Mouse (Mus musculus) large intestine, adult 2 months (tissue): ENCODE measurements around the gene Tifa. TPM values are rescaled to one million over a fixed set of nuclear protein-coding genes. Genes with fewer than 3 reads are reported as not detected.
A peak's percentile ranks its signal among the peaks of the same experiment; 100 is the strongest.

ENCODE experiments used
- DNase-seq: peaks from one replicate; pipeline ENCODE4 v3.0.0-alpha.2; 2012; ENCODE audit warnings: low read depth, low spot score
- WGBS: fragments of 180-500 bp; shearing (Covaris S2); methylation state at CpG from one replicate; pipeline ENCODE4 v1.1.7; 2018; 5-methylcytosine and 5-hydroxymethylcytosine counted together
- polyA plus RNA-seq: library from polyadenylated mRNA; depleted of rRNA; stranded (reverse); fragments of >200 nt; gene quantifications from 2 replicates; pipeline ENCODE4 v1.2.3, GENCODE M21; 2012; rRNA removed

Tifa gene
- 34.3 and 58.1 TPM in 2 replicates for polyA plus RNA-seq

DNA sequence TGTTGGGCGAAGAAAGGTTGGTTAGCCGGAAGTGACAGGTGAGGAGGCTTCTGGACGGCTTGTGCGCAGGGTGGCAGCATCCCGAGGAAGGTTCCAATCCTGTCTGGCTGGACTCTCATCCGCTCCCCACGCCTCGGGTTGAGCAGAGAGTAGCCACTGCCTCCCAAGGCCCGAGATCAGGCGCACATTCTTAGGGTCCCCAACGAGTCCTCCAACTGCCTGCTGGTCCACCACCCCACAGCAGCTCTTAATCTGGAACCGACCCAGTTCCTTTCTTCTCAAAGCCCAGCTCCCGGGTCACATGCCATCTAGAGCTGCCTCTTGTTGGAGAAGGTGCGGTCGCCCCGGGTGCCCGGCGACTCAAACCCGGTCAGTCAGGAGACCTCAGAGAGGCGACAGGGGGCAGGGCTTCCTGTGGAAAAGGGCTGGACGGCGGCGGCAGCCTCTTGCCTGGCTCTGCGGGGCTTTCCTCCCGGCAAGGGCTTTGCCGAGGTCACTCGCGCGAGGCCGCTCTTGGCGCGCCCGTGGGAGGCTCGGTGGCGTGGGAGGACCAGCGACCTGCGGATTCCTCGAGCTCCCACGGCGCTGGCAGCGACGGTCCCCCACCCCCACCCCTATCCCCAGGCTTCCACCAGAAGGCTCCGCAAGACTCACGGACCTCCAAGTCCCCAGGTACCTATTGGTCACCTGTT is at the start of gene Tifa:
Gene Tifa, plus strand, starts transcription at position 306 of the 692 bp plus-strand sequence.
- no peak for DNase-seq
- 2% methylated on average over 44 of the region's 44 CpGs for WGBS

DNA sequence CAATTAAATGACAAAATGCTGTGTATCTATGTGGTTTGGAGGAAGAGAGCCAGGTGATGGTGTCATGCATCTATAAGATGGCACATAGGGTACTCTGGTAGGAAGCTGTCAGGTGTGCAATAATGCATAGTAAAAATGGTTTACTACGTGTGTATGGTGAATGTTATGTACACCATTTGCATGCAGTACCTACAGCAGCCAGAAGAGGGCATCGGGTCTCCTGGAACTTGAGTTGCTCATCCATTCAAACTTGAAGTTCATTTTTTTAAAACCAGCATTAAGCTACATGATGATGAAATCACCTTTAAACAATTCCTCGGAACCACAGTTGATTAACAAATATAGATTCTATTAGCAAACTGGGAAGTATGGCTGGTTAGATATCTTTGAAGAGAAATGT is 48.1 kb upstream of the Tifa start:
- no peak for DNase-seq
- WGBS: 97% methylated on average over 3 of the region's 3 CpGs

DNA sequence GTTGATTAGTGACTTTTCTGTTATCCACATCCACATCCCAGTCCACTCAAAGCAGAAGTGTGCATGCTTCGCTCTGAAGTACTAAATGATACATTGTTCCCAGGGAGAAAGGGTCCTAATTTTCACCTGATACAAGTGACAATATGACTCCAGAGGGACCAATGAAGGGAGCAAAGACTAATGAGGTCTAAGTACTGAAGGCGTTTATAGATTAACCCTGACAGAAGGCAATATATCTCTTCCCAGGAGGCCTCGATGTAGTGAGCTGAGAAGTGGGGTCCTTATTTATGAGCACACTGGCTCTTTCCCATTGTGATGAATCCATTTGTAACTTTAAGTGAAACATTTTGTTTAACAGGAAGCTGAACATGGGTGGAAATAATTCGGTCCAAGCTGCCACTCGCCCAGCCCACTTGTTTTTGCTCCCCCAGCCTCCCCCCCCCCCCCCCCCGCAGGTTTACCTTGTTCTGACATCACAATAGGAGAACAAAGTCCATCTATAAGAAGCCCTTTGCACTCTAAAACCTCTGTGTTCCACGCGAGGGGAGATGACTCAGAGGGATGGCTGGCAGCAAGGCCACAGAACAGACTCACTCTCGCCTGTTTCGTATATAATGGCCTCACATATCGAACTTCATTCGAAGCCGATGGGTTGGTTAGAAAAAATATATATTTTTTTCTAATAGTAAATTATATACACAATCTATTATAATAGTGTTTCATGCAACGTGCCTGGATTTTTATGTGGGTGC is 45.8 kb upstream of the Tifa start:
- WGBS: 55% methylated on average over 14 of the region's 14 CpGs
- no peak for DNase-seq

DNA sequence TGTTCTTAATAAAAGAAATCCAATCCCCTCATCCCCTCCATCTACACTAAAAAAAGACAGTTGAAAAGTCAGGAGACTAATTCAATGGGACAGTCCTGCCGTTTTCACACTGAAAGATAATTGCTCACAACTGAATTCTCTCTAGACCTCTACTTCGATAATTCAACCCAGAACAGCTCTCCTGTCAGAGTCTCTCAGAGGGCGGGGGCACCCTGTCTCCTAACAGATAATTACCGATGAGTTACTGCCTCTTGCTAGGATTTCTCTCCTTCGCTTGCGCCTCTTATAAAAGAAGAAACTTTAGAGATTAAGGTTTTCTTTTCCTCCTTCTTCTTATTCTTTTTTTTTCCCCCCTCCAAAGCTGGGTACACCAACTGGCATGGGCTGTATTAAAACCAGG is 44.1 kb upstream of the Tifa start:
- WGBS: 71% methylated on average over 6 of the region's 6 CpGs
- no peak for DNase-seq

DNA sequence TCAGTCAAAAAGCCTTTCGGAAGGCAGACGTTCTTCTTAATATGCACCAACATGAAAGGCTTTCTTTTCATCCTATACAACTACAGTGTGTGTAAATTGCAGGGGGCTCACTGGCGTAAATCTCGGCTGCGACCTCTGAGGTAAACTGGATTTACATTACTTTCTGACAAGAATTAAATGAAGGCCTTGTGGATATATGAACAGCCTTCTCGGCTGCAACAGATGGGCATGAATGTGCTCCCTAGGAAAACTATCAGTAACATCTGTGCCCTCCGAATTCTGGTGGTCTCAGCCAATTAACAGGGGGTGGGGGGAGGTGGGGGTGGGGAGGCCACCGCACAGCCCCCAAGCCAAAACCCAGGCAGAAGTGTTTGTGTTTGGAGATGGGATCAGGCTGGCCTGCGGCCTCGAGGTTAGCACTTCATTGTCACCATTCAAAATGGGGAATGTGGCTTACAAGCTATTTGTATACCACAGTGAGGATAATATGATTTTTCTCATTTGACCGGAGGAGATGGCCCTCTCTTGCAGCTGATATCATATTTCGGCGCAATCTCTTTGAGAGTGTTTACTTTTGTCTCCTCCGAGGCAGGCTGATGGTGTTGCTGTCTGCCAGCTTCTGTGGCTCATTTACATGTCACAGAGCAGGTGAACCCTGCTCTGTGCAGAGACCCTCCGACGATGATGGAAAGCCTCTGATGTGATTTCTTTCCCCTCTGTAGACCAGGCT is 43.5 kb upstream of the Tifa start:
- DNase-seq: no peak
- 63% methylated on average over 16 of the region's 16 CpGs for WGBS

DNA sequence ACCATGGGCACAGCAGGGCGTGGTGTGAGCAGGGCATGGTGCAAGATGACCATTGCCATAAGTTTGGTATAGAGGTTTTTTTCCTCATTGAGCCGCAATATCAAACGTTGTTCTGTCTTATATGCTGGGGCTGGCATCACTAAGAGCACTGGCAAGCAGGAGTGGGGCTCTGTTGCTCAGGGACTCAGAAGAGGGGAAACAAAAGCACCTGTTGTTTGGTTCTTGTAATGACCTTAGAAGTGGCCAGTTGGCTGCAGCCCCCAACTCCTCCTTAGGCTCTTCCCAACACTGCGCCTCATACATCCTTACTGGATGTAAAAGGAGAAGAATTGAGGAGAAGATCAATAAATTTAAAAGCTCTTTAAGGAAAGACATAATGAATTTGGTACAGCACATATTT is 41.0 kb upstream of the Tifa start:
- DNase-seq: no peak
- WGBS: 83% methylated on average over 4 of the region's 4 CpGs

DNA sequence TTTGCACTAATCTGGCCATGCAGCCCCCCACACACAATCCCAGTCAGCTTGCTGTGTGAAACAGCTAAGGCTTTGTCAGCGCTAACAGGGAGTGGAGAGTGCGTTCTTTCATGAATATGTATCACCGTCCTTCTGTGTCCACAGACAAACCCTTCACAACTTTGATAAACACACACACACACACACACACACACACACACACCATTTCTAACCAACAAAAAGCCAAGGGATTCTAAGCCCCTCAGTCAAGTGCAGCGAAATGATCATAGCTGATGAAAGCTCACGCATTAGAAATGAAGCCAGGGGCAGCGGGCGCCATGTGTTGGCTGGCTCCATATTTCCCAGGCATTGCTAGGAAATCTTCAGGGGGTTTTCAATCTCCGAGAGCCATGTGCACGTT is 40.3 kb upstream of the Tifa start:
- DNase-seq: no peak
- 77% methylated on average over 9 of the region's 9 CpGs for WGBS

DNA sequence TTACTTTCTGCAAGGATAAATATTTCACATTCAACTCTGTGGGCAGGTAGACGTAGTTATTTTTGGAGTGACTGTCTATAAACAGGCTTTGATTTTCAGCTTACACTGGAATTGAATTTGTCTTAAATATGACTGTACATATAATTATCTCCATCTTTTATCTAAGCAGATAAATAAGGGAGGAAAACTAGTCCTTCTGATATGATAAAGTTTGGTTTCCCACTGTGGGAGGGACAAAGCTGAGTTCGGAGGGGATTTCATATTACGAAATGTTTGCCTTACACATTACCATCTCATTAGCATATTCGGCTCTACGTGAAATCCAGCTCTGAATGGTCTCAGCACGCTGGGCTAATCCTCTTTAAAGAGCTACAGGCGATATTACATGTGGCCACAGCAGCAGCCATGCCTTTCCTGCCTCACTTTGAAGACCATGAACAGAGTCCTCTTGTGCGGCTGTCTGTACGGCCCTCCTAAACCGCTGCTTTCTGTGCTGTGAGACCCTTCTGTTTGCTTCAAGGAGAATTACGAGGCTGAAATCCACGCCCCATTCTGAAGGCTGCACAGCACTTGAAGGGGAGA is 39.5 kb upstream of the Tifa start:
- DNase-seq: no peak
- WGBS: 60% methylated on average over 12 of the region's 12 CpGs

DNA sequence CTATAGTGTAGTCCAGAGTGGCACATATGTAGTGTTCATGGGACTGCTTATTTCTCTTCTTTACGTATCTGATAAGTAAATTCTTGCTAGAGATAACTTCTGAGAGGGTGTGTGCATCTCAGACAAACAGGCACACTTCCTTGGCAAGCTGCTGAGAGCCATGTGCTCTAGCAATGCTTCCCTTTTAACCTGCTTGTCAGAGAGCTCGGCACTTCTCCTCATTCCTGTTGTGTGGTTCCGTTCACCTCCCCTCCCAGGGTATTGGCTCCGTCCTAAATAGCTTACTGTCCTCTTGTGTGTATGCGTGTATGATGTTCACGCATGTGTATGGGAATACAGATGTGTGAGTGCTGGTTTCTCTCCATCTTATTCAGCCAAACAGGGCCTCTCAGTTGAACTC is 33.1 kb upstream of the Tifa start:
- DNase-seq: no peak
- WGBS: 92% methylated on average over 6 of the region's 6 CpGs

DNA sequence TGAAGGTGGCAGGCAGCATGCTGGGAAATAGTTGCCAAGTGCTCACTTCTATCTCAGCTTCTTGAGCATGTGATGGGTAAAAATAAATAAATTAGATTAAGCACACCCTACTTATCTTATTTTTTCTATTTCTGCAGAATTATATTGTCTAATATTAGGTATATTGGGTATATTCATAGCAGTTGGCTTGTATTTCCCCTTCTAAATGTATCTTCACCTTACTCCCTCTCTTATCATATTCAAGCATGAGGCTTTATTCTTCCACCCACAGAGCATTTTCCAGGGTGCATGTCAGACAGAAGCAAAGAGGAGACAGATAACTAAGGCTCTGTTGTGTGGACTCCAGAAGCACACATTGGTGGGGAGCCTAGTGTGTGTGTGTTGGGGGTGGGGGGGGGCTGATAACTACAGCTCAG is 31.7 kb upstream of the Tifa start:
- DNase-seq: no peak

DNA sequence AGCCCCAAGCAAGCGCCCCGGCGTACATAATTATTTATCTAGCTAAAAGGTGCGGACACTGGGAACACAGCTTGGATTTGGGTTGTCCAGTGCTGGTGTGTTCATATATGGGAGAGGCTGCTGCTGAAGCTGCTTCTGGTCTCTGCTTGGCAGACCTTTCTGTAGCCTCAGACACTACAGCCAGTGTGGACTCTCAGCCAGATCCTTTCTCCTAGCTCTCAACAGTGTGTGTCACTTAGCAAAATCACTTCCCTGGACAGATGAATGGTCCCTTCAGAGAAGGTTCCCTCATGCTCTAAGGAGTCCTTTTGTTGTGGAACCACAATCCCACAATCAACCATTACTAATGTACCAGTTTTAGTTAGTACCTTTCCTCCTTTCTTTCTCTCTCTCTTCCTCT is 30.8 kb upstream of the Tifa start:
- DNase-seq: no peak
- 77% methylated on average over 4 of the region's 4 CpGs for WGBS

DNA sequence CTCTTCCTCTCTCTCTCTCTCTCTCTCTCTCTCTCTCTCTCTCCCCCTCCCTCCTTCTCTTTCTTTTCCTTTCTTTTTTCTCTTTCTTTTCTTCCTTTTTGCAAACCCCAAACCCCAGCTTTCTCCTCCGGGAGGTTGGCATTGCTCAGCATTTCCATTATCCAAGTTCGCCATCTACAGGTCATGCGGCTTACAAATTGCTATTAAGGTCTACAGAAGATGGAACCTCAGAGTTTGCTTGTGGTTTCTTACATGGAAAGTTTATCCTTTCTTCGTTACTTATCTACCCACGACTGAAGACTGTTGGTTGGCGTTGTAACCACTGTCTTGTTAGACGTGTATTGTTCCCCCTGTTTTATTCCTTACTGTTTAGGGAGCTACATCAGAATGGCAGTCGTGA is 30.4 kb upstream of the Tifa start:
- WGBS: 31% methylated on average over 8 of the region's 8 CpGs

DNA sequence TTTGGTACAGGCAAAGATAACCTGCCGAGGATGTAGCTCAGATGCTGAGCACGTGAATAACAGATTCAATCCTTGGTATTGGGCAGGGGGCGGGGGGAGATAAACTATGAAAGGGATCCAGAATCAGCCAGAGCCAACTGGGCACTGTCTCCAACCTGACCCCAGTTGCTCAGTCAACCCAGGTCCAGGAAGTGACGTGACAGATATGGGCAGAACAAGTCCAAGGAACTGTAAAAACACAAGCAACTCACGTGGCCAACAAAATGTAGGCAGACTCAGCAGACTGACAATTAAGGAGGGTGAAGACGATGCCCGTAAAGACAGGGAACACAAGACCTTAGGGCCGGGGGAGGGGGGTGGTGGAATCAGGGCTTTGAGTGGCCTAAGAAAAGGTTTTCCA is 27.2 kb upstream of the Tifa start:
- 74% methylated on average over 8 of the region's 8 CpGs for WGBS

More for the DNA sequence above, 30.4 kb upstream of the Tifa start:
- no peak for DNase-seq

DNA sequence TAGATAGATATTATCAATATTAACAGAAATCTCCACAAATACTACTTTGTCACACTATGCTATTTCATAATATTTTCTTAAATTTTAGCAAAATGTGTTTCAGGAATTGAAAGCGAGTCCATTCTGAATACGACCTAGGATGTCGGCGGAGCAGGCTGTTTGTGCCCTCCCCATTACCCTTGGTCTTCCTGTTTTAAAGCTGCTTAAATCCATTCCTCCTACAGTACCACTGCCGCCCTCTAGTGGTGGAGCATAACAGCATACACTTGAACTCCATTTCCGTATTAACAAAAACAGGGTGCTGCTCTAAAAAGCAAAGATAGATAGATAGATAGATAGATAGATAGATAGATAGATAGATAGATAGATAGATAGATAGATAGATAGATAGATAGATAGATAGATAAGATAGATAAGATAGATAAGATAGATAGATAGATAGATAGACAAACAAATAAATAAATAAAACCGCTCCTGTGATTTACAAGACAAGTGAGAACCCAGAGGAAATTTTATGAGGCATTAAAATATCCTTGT is 26.5 kb upstream of the Tifa start:
- DNase-seq: peak; percentile 46
- WGBS: 21% methylated on average over 7 of the region's 7 CpGs

More for the DNA sequence above, 27.2 kb upstream of the Tifa start:
- no peak for DNase-seq

DNA sequence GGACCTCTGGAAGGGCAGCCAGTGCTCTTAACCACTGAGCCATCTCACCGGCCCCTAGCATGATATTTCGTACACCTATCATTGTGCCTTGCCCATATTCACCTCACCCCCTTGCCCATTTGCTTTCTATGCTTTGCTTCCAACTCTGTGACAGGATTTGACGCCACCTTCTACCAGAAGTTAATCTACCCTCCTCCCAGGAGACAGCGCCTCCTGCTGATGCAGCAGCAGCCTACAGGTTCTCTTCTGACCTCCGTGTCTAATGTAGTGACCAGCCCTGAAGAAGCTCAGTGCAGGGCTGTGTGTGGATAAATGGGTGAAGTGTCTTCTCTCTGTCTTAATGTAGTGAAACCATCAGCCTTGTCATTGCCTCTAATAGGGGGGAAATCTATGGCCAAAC is 25.1 kb upstream of the Tifa start:
- WGBS: 85% methylated on average over 5 of the region's 5 CpGs
- DNase-seq: no peak

DNA sequence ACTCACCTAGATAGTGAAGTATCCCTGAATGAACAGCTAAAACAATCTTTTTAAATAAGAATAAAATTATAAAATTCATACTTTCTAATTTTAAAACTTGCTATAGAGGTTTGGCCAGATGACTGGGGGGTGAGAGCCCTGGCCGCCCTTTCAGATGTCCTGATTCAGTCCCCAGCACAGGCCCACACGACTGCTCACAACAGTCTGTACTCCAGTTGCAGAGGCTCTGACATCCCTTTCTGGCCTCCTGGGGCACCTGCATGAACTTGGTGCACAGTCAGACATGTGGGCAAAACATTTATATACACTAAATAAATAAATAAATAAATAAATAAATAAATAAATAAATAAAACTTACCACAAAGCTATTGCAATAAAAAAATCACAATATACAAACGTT is 23.6 kb upstream of the Tifa start:
- DNase-seq: no peak
- 82% methylated on average over 3 of the region's 3 CpGs for WGBS

DNA sequence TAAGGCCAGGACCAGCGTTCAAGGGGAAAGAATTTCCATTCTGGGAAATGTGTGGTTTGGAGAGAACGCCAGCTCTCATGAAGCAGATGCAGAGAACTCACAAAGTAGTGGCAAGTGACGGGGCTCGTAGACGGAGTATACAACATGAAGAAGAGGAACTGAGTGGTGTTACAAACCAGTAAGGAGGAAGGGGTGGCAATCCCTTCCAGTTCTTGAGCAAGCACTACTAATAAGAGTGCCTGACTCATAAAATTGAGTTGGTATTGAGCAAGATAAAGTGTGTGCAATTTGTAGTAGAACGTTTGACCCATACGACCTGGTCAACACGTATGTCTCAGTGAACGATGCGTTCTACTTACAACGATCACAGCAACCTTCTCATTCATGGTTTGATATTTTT is 20.5 kb upstream of the Tifa start:
- 87% methylated on average over 11 of the region's 11 CpGs for WGBS

DNA sequence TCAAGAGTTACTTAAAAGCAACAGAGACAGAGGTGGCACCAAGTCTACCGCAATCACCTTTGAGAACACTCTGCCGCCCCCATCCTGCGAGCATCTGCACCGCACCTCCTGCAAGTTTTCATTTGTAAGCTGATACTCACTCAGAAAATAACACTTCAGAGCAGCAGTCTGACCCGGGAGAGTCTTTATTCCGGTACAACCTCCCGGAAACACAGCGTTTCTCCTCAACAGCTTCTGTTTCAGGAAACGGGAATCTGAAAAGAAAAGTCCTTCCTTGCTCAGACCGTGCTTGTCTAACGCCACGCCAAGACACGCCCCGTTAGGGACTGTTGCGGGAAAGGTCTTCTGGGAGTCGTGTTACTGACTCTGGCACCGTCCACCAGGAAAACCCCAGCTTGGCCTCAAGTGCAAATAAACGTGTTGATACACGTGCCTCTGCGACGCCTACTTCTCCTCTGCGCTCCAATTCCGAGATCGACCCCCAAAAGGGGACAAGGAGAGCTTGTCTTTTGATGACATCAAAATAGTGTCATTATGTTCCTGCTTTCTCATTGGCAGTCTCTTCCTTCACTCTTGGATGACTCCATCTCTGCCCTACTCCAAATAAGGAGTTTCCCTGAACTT is 9.5 kb upstream of the Tifa start, which contains the start of gene Alpk1:
Gene Alpk1, minus strand, starts transcription at position 507 of the 624 bp plus-strand sequence.
- WGBS: under 1% methylated on average over 24 of the region's 24 CpGs
- DNase-seq: peak; percentile 77

More for the DNA sequence above, 20.5 kb upstream of the Tifa start:
- DNase-seq: no peak

DNA sequence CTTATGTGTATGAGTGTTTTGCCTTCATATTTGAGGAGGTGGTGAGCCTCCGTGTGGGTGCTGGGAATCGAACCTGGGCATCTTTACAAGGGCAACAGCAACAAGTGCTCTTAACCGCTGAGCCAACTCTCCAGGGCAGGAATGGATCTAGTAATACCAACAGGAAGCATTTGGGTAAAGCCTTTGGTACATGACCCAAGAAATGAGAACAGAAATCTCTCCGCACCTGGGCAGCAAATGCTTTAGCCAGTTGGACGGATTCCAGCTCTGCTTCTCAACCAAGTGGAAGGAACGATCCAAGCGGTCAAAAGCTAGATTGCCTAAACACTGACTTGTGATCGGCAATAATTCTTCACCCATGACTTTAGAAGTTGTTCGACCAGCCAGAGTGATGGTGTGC is 8.7 kb upstream of the Tifa start:
- WGBS: 59% methylated on average over 9 of the region's 9 CpGs
- DNase-seq: no peak

DNA sequence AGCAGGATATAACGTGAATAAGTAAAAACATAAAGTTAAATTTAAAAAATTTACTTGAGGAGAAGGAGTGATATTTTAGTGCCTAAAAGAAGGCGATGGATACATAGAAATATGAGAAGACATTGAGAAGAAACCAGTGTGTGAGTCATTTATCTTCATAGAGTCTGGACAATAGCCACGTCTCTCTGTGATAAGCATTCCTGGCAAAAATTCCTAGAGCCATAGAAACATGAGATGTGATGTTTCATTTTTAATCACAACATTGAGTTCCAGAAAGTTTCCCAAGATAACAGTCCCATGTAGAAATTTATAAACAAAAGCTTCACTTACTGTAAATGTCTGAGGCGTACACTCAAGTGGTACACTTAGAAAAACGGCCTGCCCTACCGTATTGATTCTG is 6.7 kb upstream of the Tifa start:
- WGBS: 64% methylated on average over 6 of the region's 6 CpGs
- no peak for DNase-seq
